Mouse (Mus musculus) lung, postnatal 0 days (tissue): Measurements from ENCODE around the gene Pabpc6.

ENCODE experiments used
- CTCF ChIP-seq: IDR thresholded peaks from 2 replicates; pipeline ENCODE4 v1.5.1; 2016; ENCODE audit warnings: antibody characterized with exemption, mild to moderate bottlenecking
- EP300 ChIP-seq: IDR thresholded peaks from 2 replicates; pipeline ENCODE4 v1.6.1; 2016; ENCODE audit warnings: antibody characterized with exemption, mild to moderate bottlenecking, control low read depth

DNA sequence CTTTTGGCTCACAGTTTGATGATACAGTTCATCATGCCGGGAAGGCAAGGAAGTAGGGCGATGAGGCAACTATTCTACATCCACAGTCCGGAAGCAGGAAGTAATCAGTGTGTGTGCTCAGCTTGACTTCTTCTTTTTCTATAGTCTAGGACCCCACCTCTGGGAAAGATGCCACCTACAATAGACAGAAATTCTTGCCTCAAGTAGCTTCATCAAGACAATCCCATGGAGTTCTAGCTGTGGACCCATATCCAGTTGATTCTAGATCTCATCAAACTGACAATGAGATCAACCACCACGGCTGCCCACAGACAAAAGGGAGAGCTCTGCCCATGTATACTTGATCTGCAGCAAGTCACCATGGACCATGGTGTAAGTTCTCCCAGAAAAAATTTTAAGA is 32.5 kb downstream of the Pabpc6 start:
- TF ChIP-seq EP300 (no peak), CTCF (no peak)
